Mouse (Mus musculus) stomach, embryonic 15.5 days (tissue): ENCODE measurements around the gene Syt13. TPM values are rescaled to one million over a fixed set of nuclear protein-coding genes. Genes with fewer than 3 reads are reported as not detected.
A peak's percentile ranks its signal among the peaks of the same experiment; 100 is the strongest.

Experiments used
- ATAC-seq: fragments of 200-750 bp; cut with Nextera tagmentation; 2 replicates; pipeline ENCODE4 v1.8.0; 2017; ENCODE audit warnings: low read depth, moderate number of reproducible peaks, moderate TSS enrichment; ENCODE audit not compliant: insufficient read depth, low FRiP score
- H3K27ac ChIP-seq: fragments of 300-500 bp; sonication (generic); 2 replicates; pipeline ENCODE4 v1.5.1; 2015; ENCODE audit warnings: mild to moderate bottlenecking, inconsistent platforms
- H3K27me3 ChIP-seq: fragments of 300-500 bp; sonication (generic); replicated peaks from 2 replicates; pipeline ENCODE4 v1.6.1; 2015; ENCODE audit warnings: inconsistent platforms
- H3K36me3 ChIP-seq: fragments of 300-500 bp; sonication (generic); 2 replicates; pipeline ENCODE4 v1.6.1; 2015; ENCODE audit warnings: inconsistent platforms
- H3K4me1 ChIP-seq: fragments of 300-500 bp; sonication (generic); 2 replicates; pipeline ENCODE4 v1.6.1; 2015; ENCODE audit warnings: inconsistent platforms
- H3K4me2 ChIP-seq: fragments of 300-500 bp; sonication (generic); 2 replicates; pipeline ENCODE4 v1.6.1; 2015; ENCODE audit warnings: mild to moderate bottlenecking, inconsistent platforms
- H3K4me3 ChIP-seq: fragments of 300-500 bp; sonication (generic); replicated peaks from 2 replicates; pipeline ENCODE4 v1.5.1; 2015; ENCODE audit warnings: inconsistent platforms
- H3K9ac ChIP-seq: fragments of 300-500 bp; sonication (generic); 2 replicates; pipeline ENCODE4 v1.6.1; 2015; ENCODE audit warnings: inconsistent platforms
- H3K9me3 ChIP-seq: fragments of 300-500 bp; sonication (generic); 2 replicates; pipeline ENCODE4 v1.6.1; 2016; ENCODE audit warnings: inconsistent platforms
- WGBS: fragments of 180-500 bp; shearing (Covaris S2); methylation state at CpG from one replicate; pipeline ENCODE4 v1.1.7; 2015; 5-methylcytosine and 5-hydroxymethylcytosine counted together
- polyA plus RNA-seq: library from polyadenylated mRNA; unstranded; fragments of >200 nt; fragmentation: Nextera tagmentation; extraction: Ambion mirVana; gene quantifications from 2 replicates; pipeline ENCODE4 v1.2.1, GENCODE M21; 2015

Syt13 gene
- polyA plus RNA-seq, 1 experiment from 2014 or later, result 10.4 TPM

- no peak overlapping the region for H3K4me3 ChIP-seq
- no peak for ATAC-seq
- no peak overlapping the region for H3K4me2 ChIP-seq
- peaks cover 18% of the 10 kb centered on the region for H3K36me3 ChIP-seq
- no peaks in the 10 kb centered on the region for H3K27me3 ChIP-seq
- 82% methylated on average over 7 of the region's 7 CpGs for WGBS
- no peaks in the 10 kb centered on the region for H3K9me3 ChIP-seq
- peaks cover 26% of the 10 kb centered on the region for H3K4me1 ChIP-seq
- peak overlapping the region; percentile 82 for H3K27ac ChIP-seq
- H3K9ac ChIP-seq, result no peak overlapping the region
Measured at GRCm38 (mm10) chr2:92987108-92987618, 72.3 kb downstream of the Syt13 start.

GRCm38 (mm10) chr2:92987901-92988631 is 73.2 kb downstream of the Syt13 start:
- no peak overlapping the region for H3K4me3 ChIP-seq
- WGBS, result 12% methylated on average over 19 of the region's 19 CpGs
- no peaks in the 10 kb centered on the region for H3K9me3 ChIP-seq
- H3K4me2 ChIP-seq, result peak overlapping the region; percentile 41
- peak; percentile 93 for ATAC-seq
- no peaks in the 10 kb centered on the region for H3K27me3 ChIP-seq
- H3K9ac ChIP-seq, result no peak overlapping the region
- H3K36me3 ChIP-seq, result peaks cover 25% of the 10 kb centered on the region
- peaks cover 26% of the 10 kb centered on the region for H3K4me1 ChIP-seq
- peak overlapping the region; percentile 82 for H3K27ac ChIP-seq

GRCm38 (mm10) chr2:92989593-92989992 is 74.7 kb downstream of the Syt13 start:
- WGBS, result 85% methylated on average over 9 of the region's 9 CpGs
- no peak for ATAC-seq
- no peaks in the 10 kb centered on the region for H3K9me3 ChIP-seq
- no peak overlapping the region for H3K9ac ChIP-seq
- H3K27ac ChIP-seq, result peak overlapping the region; percentile 82; the same call in 1 of the 2 replicates
- peaks cover 26% of the 10 kb centered on the region for H3K4me1 ChIP-seq
- peaks cover 33% of the 10 kb centered on the region for H3K36me3 ChIP-seq
- H3K4me2 ChIP-seq, result no peak overlapping the region
- no peak overlapping the region for H3K4me3 ChIP-seq
- no peaks in the 10 kb centered on the region for H3K27me3 ChIP-seq

DNA sequence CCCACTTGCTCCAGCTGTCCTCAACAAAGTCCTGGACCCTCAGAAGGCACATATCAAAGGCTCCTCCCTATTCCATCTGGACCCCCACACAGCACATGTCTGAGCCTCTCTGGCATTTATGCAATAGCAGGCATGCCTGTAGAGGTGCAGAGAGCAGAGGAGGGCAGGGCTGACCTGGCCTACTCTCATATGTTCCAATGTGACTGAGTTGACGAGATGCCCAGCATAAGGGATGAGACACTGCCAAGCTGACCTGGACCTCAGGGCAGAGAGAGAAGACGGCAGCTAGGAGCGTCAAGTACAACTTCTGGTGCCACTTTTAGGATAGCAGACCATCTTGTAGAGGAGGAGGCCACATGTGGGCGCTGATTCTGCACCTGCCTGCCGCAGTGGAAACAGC is 77.1 kb downstream of the Syt13 start:
- H3K9me3 ChIP-seq, result no peaks in the 10 kb centered on the region
- peaks cover 22% of the 10 kb centered on the region for H3K36me3 ChIP-seq
- no peak overlapping the region for H3K4me2 ChIP-seq
- H3K4me3 ChIP-seq, result no peak overlapping the region
- H3K4me1 ChIP-seq, result peaks cover 26% of the 10 kb centered on the region
- H3K27ac ChIP-seq, result no peak overlapping the region
- ATAC-seq, result no peak
- 95% methylated on average over 5 of the region's 5 CpGs for WGBS
- no peak overlapping the region for H3K9ac ChIP-seq
- no peaks in the 10 kb centered on the region for H3K27me3 ChIP-seq

GRCm38 (mm10) chr2:93005028-93005427 is 90.1 kb downstream of the Syt13 start:
- H3K9ac ChIP-seq, result no peak overlapping the region
- 48% methylated on average over 4 of the region's 4 CpGs for WGBS
- no peak overlapping the region for H3K27ac ChIP-seq
- no peak overlapping the region for H3K4me2 ChIP-seq
- no peaks in the 10 kb centered on the region for H3K9me3 ChIP-seq
- H3K27me3 ChIP-seq, result no peaks in the 10 kb centered on the region
- H3K4me3 ChIP-seq, result no peak overlapping the region
- peaks cover 21% of the 10 kb centered on the region for H3K36me3 ChIP-seq
- no peaks in the 10 kb centered on the region for H3K4me1 ChIP-seq
- ATAC-seq, result no peak

Other genes with a start within 250 kb of the Syt13 start
- 11.0 and 11.5 TPM in 2 replicates for gene Prdm11, start 131.1 kb downstream of the Syt13 start, polyA plus RNA-seq